Mouse (Mus musculus) small intestine, adult 2 months (tissue): ENCODE data around the gene Tom1l2.

Experiments used
- CTCF ChIP-seq: fragments of 200-500 bp; IDR thresholded peaks from 2 replicates; pipeline ENCODE4 v1.5.1; 2012; ENCODE audit warnings: low read depth, mild to moderate bottlenecking, control low read depth, inconsistent platforms, low read length, moderate library complexity, mixed read lengths; ENCODE audit not compliant: insufficient replicate concordance, insufficient read length; ENCODE audit errors: extremely low read depth
- POLR2A ChIP-seq: fragments of 200-500 bp; IDR thresholded peaks from 2 replicates; pipeline ENCODE4 v1.6.1; 2012; ENCODE audit warnings: low read depth, mild to moderate bottlenecking, control low read depth, inconsistent platforms, low read length, moderate library complexity

DNA sequence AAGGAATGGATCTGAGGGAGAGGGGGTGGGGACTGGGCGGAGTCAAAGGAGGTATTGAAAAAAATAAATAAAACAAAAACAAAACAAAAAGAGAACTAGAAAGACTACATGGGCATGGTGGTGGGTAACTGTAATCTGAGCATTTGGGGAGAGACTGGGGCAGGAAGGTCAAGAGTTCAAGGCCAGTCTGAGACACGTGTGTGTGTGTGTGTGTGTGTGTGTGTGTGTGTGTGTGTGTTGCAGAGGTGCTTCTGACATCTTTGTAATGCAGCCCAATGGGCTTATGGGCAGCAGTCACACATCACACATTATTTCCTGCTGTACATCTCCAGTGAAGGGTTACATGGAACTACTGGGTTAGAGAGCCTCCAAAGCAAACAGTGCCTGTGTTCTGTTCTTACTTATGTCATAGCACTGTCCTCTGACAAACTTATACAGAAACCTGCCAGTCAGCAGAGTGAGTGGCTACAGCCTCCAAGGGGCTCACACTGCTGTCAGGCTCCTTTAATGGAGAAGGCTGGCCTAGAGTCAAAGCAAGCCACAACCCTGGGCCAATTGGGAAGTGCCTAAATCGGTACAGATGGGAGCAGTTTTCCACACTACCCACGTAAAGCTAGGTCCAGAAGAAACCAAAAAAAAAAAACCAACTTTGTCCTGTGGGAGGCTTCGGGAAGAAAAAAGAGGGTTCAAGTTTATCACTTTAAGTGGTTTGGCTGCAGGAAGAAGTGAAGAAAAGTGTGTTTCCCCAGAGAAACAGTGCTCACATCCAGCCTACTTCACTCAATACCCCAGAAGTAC lies 104.8 kb downstream of the Tom1l2 start:
- TF ChIP-seq POLR2A = no peak
- no peak for TF ChIP-seq CTCF
